Comparison of ENCODE assay signal across 8 mouse cellular contexts in genomic region chr3:51095847-51096447, GRCm38 (mm10).
DNase-seq lines count a peak whose midpoint lies in the region; ATAC-seq lines count a peak whose summit lies in the region.

No protein-coding gene starts in this region.

- peak; percentile 12 for DNase-seq in cerebellum, adult 11 months
- DNase-seq in forebrain, embryonic 10.5 days (ENCODE audit: extremely low spot score, low spot score): no peak
- DNase-seq in layer of hippocampus, adult 9-10 months (ENCODE audit: low spot score): peak; percentile 83
- no peak for DNase-seq in testis, postnatal 14 days (ENCODE audit: low spot score)
- no peak for DNase-seq in natural killer cell, adult 2 months (ENCODE audit: low spot score in 2 of 2)

- no peaks in the 10 kb centered on the region for H3K36me3 ChIP-seq in forebrain, embryonic 10.5 days (replicated peaks)
- H3K36me3 ChIP-seq in midbrain, embryonic 16.5 days (ENCODE audit: control insufficient read depth, insufficient read depth, low read length): no peaks in the 10 kb centered on the region
- no peaks in the 10 kb centered on the region for H3K36me3 ChIP-seq in heart, embryonic 11.5 days (ENCODE audit: control insufficient read depth, insufficient read depth, low read length)

- H3K4me1 ChIP-seq in forebrain, embryonic 10.5 days: peaks cover 21% of the 10 kb centered on the region
- H3K4me1 ChIP-seq in midbrain, embryonic 16.5 days (ENCODE audit: control insufficient read depth, insufficient read depth, low read length): peaks cover 13% of the 10 kb centered on the region
- no peaks in the 10 kb centered on the region for H3K4me1 ChIP-seq in heart, embryonic 11.5 days (ENCODE audit: control insufficient read depth, insufficient read depth, low read length)

- ATAC-seq in midbrain, embryonic 16.5 days: peak; percentile 83
- ATAC-seq in heart, embryonic 11.5 days (replicated peaks; ENCODE audit: insufficient number of reproducible peaks, low FRiP score, low TSS enrichment): no peak
- ATAC-seq in monocyte, adult 5-6 weeks (replicated peaks; ENCODE audit: insufficient number of reproducible peaks, low FRiP score, low TSS enrichment, poor library complexity, severe bottlenecking): no peak

- H3K4me3 ChIP-seq in forebrain, embryonic 10.5 days: no peak overlapping the region
- no peak overlapping the region for H3K4me3 ChIP-seq in midbrain, embryonic 16.5 days (ENCODE audit: low read depth, low read length)
- no peak overlapping the region for H3K4me3 ChIP-seq in heart, embryonic 11.5 days (ENCODE audit: low read depth, low read length)

- peak overlapping the region; percentile 39; the same call in 1 of the 2 replicates for H3K4me2 ChIP-seq in midbrain, embryonic 16.5 days (ENCODE audit: low read length)
- H3K4me2 ChIP-seq in heart, embryonic 11.5 days: no peak overlapping the region

- H3K9ac ChIP-seq in midbrain, embryonic 16.5 days (ENCODE audit: low read depth, low read length): no peak overlapping the region
- H3K9ac ChIP-seq in heart, embryonic 11.5 days (ENCODE audit: low read depth, low read length): no peak overlapping the region

- 48% methylated on average over 14 of the region's 14 CpGs for WGBS in forebrain, embryonic 10.5 days
- 13% methylated on average over 14 of the region's 14 CpGs for WGBS in midbrain, embryonic 16.5 days
- 31% methylated on average over 14 of the region's 14 CpGs for WGBS in heart, embryonic 11.5 days (ENCODE audit: insufficient replicate concordance)

- no peaks in the 10 kb centered on the region for H3K27me3 ChIP-seq in forebrain, embryonic 10.5 days (ENCODE audit: poor library complexity, severe bottlenecking)
- H3K27me3 ChIP-seq in midbrain, embryonic 16.5 days (ENCODE audit: control insufficient read depth, insufficient read depth, low read depth, low read length): no peaks in the 10 kb centered on the region
- H3K27me3 ChIP-seq in heart, embryonic 11.5 days (ENCODE audit: control insufficient read depth, insufficient read depth, low read length): no peaks in the 10 kb centered on the region

- H3K27ac ChIP-seq in forebrain, embryonic 10.5 days: peak overlapping the region; percentile 62
- peak overlapping the region; percentile 72 for H3K27ac ChIP-seq in midbrain, embryonic 16.5 days (ENCODE audit: low read length)
- no peak overlapping the region for H3K27ac ChIP-seq in heart, embryonic 11.5 days (ENCODE audit: low read depth, low read length)

- no peaks in the 10 kb centered on the region; the same call in 1 of the 2 replicates for H3K9me3 ChIP-seq in forebrain, embryonic 10.5 days
- H3K9me3 ChIP-seq in midbrain, embryonic 16.5 days (replicated peaks; ENCODE audit: control insufficient read depth, low read length, poor library complexity, severe bottlenecking): no peaks in the 10 kb centered on the region
- no peaks in the 10 kb centered on the region for H3K9me3 ChIP-seq in heart, embryonic 11.5 days (replicated peaks; ENCODE audit: control insufficient read depth, low read length)

Comparison
In these comparisons a context has a peak if more than half of its experiments do, and no peak if none do; other contexts are left out.
1. DNase-seq: peak in cerebellum, adult 11 months (single experiment) and layer of hippocampus, adult 9-10 months (single experiment); none in forebrain, embryonic 10.5 days (single experiment), testis, postnatal 14 days (single experiment) and natural killer cell, adult 2 months (0 of 2).